Mouse (Mus musculus) adrenal gland, postnatal 25 days (tissue): ENCODE measurements around the gene Fam185a. TPM values are rescaled to one million over a fixed set of nuclear protein-coding genes. Genes with fewer than 3 reads are reported as not detected.

Experiments
- DNase-seq: peaks from one replicate; pipeline ENCODE4 v3.0.0; 2021; ENCODE audit warnings: mixed read lengths
- total RNA-seq: library from RNA; stranded (reverse); gene quantifications from 2 replicates; pipeline ENCODE4 v1.2.3, GENCODE M21; 2021

Gene Fam185a
- total RNA-seq, 1 experiment from 2014 or later: 13.7 TPM

GRCm38 (mm10) chr5:21426666-21427065 is 1.9 kb downstream of the Fam185a start:
- no peak for DNase-seq

GRCm38 (mm10) chr5:21434148-21434929 is 9.6 kb downstream of the Fam185a start:
- DNase-seq: no peak

- DNase-seq: no peak
Measured at GRCm38 (mm10) chr5:21436471-21436975, 11.8 kb downstream of the Fam185a start.

- no peak for DNase-seq
Measured at GRCm38 (mm10) chr5:21438428-21438827, 13.7 kb downstream of the Fam185a start.

GRCm38 (mm10) chr5:21439446-21440110 is 14.8 kb downstream of the Fam185a start:
- DNase-seq: no peak

- no peak for DNase-seq
Measured at GRCm38 (mm10) chr5:21440833-21441530, 16.2 kb downstream of the Fam185a start.

- no peak for DNase-seq
Measured at GRCm38 (mm10) chr5:21467387-21467786, 42.6 kb downstream of the Fam185a start.

GRCm38 (mm10) chr5:21468100-21468499 is 43.3 kb downstream of the Fam185a start:
- DNase-seq: no peak

- DNase-seq: no peak
Measured at GRCm38 (mm10) chr5:21478428-21478827, 53.7 kb downstream of the Fam185a start.

- no peak for DNase-seq
Measured at GRCm38 (mm10) chr5:21479746-21480145, 55.0 kb downstream of the Fam185a start.

GRCm38 (mm10) chr5:21481521-21481920 is 56.8 kb downstream of the Fam185a start:
- DNase-seq: no peak

GRCm38 (mm10) chr5:21482446-21483222 is 57.9 kb downstream of the Fam185a start:
- no peak for DNase-seq

- DNase-seq: no peak
Measured at GRCm38 (mm10) chr5:21483275-21483674, 58.5 kb downstream of the Fam185a start.

GRCm38 (mm10) chr5:21485197-21485829 is 60.6 kb downstream of the Fam185a start:
- DNase-seq: no peak

GRCm38 (mm10) chr5:21486798-21487197 is 62.0 kb downstream of the Fam185a start:
- no peak for DNase-seq

- DNase-seq: no peak
Measured at GRCm38 (mm10) chr5:21487306-21487705, 62.5 kb downstream of the Fam185a start.

- DNase-seq: no peak
Measured at GRCm38 (mm10) chr5:21487716-21488115, 63.0 kb downstream of the Fam185a start.

- no peak for DNase-seq
Measured at GRCm38 (mm10) chr5:21488506-21488905, 63.7 kb downstream of the Fam185a start.

GRCm38 (mm10) chr5:21489135-21489534 is 64.4 kb downstream of the Fam185a start:
- no peak for DNase-seq

- DNase-seq: no peak
Measured at GRCm38 (mm10) chr5:21491469-21491868, 66.7 kb downstream of the Fam185a start.

GRCm38 (mm10) chr5:21492213-21492612 is 67.5 kb downstream of the Fam185a start:
- no peak for DNase-seq
